Mouse (Mus musculus): ENCODE measurements at regions not wholly inside any gene's neighbourhood (a gene's known extent, or its start where the extent isn't known, plus 50 kb on each side); places are given as distances from the start of the nearest gene placed in this dataset.

GRCm38 (mm10) chr6:61042667-61043523, 118.1 kb downstream of the Mmrn1 start:
- TF ChIP-seq CTCF (conservative IDR thresholded peaks at IDR 0.05; ENCODE audit: low read length) (no peak), POU5F1 (IDR thresholded peaks at IDR 0.05; ENCODE audit: borderline replicate concordance, low read length) (no peak), NANOG (IDR thresholded peaks at IDR 0.05; ENCODE audit: borderline replicate concordance, low read length) (no peak)
